Mouse (Mus musculus) retina, postnatal 7 days (tissue): ENCODE data around the gene Tbx3.

Source experiments
- DNase-seq: peaks from one replicate; pipeline ENCODE4 v3.0.0-alpha.2; 2012; ENCODE audit warnings: low read depth, low spot score

Gene Tbx3

GRCm38 (mm10) chr5:119661474-119661873, 9.0 kb upstream of the Tbx3 start:
- DNase-seq: no peak

- no peak for DNase-seq
These were observed 8.1 kb upstream of the Tbx3 start for GRCm38 (mm10) chr5:119662326-119662725.

GRCm38 (mm10) chr5:119662731-119663130, 7.7 kb upstream of the Tbx3 start:
- no peak for DNase-seq

GRCm38 (mm10) chr5:119663241-119663640, 7.2 kb upstream of the Tbx3 start:
- no peak for DNase-seq

- no peak for DNase-seq
These were observed 6.7 kb upstream of the Tbx3 start for GRCm38 (mm10) chr5:119663747-119664146.

- no peak for DNase-seq
These were observed 4.7 kb upstream of the Tbx3 start for GRCm38 (mm10) chr5:119665739-119666138.

GRCm38 (mm10) chr5:119667356-119667940, 3.0 kb upstream of the Tbx3 start:
- no peak for DNase-seq

- no peak for DNase-seq
These were observed 2.1 kb upstream of the Tbx3 start for GRCm38 (mm10) chr5:119668191-119668912.

GRCm38 (mm10) chr5:119668913-119669411, 1.5 kb upstream of the Tbx3 start:
- no peak for DNase-seq

- no peak for DNase-seq
These were observed 516 bp upstream of the Tbx3 start for GRCm38 (mm10) chr5:119669741-119670565.

- DNase-seq: no peak
These were observed 794 bp downstream of the Tbx3 start for GRCm38 (mm10) chr5:119671124-119671801.

GRCm38 (mm10) chr5:119671965-119672347, 1.5 kb downstream of the Tbx3 start:
- DNase-seq: no peak

GRCm38 (mm10) chr5:119672348-119672983, 2.0 kb downstream of the Tbx3 start:
- no peak for DNase-seq

GRCm38 (mm10) chr5:119672984-119673600, 2.6 kb downstream of the Tbx3 start:
- DNase-seq: no peak

- DNase-seq: no peak
These were observed 3.5 kb downstream of the Tbx3 start for GRCm38 (mm10) chr5:119673716-119674605.

- no peak for DNase-seq
These were observed 4.3 kb downstream of the Tbx3 start for GRCm38 (mm10) chr5:119674606-119675330.

GRCm38 (mm10) chr5:119676245-119676644, 5.8 kb downstream of the Tbx3 start:
- no peak for DNase-seq

- DNase-seq: no peak
These were observed 8.0 kb downstream of the Tbx3 start for GRCm38 (mm10) chr5:119678516-119678915.

- DNase-seq: no peak
These were observed 8.6 kb downstream of the Tbx3 start for GRCm38 (mm10) chr5:119679084-119679483.
